Mouse (Mus musculus) erythroblast, embryonic 14.5 days (primary cell): ENCODE measurements around the gene Robo2.

Experiments
- GATA1 ChIP-seq: IDR thresholded peaks from 2 replicates; pipeline ENCODE4 v1.6.1; 2012; ENCODE audit warnings: low read length, inconsistent platforms, mixed read lengths
- TAL1 ChIP-seq: IDR thresholded peaks from 3 replicates; pipeline ENCODE4 v1.6.1; 2012; ENCODE audit warnings: low read length, inconsistent platforms, mixed read lengths

- TF ChIP-seq GATA1 = no peak
- TF ChIP-seq TAL1 = no peak
Measured at GRCm38 (mm10) chr16:74027822-74028221, 383.8 kb downstream of the Robo2 start.
